Mouse (Mus musculus): ENCODE results near the gene Ctnna3. TPM values are rescaled to one million over a fixed set of nuclear protein-coding genes. Genes with fewer than 3 reads are reported as not detected.
"Not testable (repeated sequence)": the region's sequence is repeated elsewhere in the genome, so short reads cannot be mapped to it uniquely, and the experiment has no call there.

Ctnna3 gene
- polyA plus RNA-seq, 2 experiments, result 0.78 to 0.89 TPM

DNA sequence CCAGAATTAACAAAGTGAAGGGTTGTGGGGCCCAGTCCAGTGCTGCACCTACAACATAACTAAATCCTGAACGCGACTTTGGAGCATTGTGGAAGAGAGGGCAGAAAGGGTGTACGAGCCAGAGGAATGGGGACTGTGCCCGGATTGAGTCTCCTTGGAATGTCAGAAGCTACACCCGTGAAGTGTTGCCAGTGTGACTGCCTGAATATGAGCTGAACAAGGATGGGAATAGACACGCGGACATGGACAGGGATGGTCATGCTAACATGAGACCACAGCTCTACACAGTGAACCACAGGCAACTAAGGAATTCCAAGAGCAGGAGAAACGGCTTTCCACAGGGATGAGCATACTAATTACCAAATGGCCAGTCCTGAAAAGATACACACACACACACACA lies 2.2 kb downstream of the Ctnna3 start:
- no peak for TF ChIP-seq POLR2A (IDR thresholded peaks at IDR 0.05; ENCODE audit: borderline replicate concordance, extremely low read depth, insufficient read depth, insufficient read length)
- Histone ChIP-seq H3K4me1 (ENCODE audit: control insufficient read depth, insufficient read depth, low read length) (no peaks in the 10 kb centered on the region), H3K36me3 (ENCODE audit: control insufficient read depth, insufficient read depth, low read length) (no peaks in the 10 kb centered on the region), H3K27ac (replicated peaks; ENCODE audit: low read depth, low read length) (no peak overlapping the region), H3K4me3 (replicated peaks; ENCODE audit: low read length) (no peak overlapping the region), H3K27me3 (ENCODE audit: control insufficient read depth, insufficient read depth, low read length) (no peaks in the 10 kb centered on the region), H3K9ac (ENCODE audit: low read depth, low read length, severe bottlenecking) (no peak overlapping the region), H3K9me3 (ENCODE audit: control insufficient read depth, low read length) (no peaks in the 10 kb centered on the region), H3K4me2 (replicated peaks; ENCODE audit: low read depth, low read length, severe bottlenecking) (no peak overlapping the region)
- ATAC-seq (ENCODE audit: low FRiP score, low read depth) (no peak), DNase-seq (ENCODE audit: low spot score) (no peak)
- 89% methylated on average over 8 of the region's 8 CpGs for WGBS

DNA sequence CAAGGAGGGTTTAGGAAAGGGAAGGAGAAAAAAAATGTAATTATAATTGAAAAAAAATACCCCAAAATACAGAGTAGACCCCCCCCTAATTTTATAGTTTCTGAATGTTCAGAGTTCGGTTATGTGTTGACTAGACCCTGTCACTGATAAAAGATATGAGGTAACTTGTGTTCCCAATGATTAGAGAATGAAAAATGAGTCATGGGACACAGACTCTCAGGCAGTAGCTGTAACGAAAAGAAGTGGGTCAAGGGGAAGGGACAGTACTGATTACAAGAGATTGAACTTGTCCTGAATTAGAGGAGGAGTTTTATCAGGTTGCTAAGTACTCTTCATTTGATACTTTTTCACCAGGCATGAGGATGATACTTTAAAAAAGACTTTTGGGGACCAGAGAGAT lies 3.0 kb downstream of the Ctnna3 start:
- Histone ChIP-seq H3K9me3 (ENCODE audit: control insufficient read depth, low read length) (no peaks in the 10 kb centered on the region), H3K27me3 (ENCODE audit: control insufficient read depth, insufficient read depth, low read length) (no peaks in the 10 kb centered on the region), H3K36me3 (ENCODE audit: control insufficient read depth, insufficient read depth, low read length) (no peaks in the 10 kb centered on the region), H3K4me3 (replicated peaks; ENCODE audit: low read length) (no peak overlapping the region), H3K9ac (ENCODE audit: low read depth, low read length, severe bottlenecking) (no peak overlapping the region), H3K27ac (replicated peaks; ENCODE audit: low read depth, low read length) (no peak overlapping the region), H3K4me2 (replicated peaks; ENCODE audit: low read depth, low read length, severe bottlenecking) (no peak overlapping the region), H3K4me1 (ENCODE audit: control insufficient read depth, insufficient read depth, low read length) (no peaks in the 10 kb centered on the region)
- WGBS, result 73% methylated on average over 2 of the region's 2 CpGs
- ATAC-seq (ENCODE audit: low FRiP score, low read depth) (no peak), DNase-seq (ENCODE audit: low spot score) (no peak)
- TF ChIP-seq POLR2A (IDR thresholded peaks at IDR 0.05; ENCODE audit: borderline replicate concordance, extremely low read depth, insufficient read depth, insufficient read length), result no peak

DNA sequence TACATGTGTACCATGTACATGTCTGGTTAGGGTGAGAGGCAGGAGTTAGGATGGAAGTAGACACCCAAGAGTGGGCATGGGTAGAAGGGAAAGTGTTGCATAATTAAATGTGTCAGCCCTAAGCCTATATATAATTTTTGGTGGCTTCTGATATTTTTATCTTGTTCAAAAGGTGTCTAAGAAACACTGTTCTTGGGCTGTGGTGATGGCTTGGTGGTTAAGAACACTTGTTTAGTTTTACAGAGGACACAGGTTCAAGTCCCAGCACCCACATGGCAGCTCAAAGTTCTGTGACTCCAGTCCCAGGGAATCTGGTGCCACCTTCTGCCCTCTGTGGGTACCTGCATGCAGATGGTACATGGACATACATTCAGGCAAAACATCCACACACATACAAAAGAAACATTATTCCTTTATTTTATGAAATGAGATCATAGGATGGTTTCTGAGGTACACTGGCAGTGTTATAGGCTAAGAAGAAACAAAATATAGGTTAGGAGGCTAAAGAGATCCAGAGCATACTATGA lies 8.9 kb downstream of the Ctnna3 start:
- DNase-seq (ENCODE audit: low spot score), result no peak
- Histone ChIP-seq H3K27ac (replicated peaks; ENCODE audit: low read depth, low read length) (no peak overlapping the region), H3K4me1 (ENCODE audit: control insufficient read depth, insufficient read depth, low read length) (no peaks in the 10 kb centered on the region), H3K4me2 (replicated peaks; ENCODE audit: low read depth, low read length, severe bottlenecking) (no peak overlapping the region), H3K36me3 (ENCODE audit: control insufficient read depth, insufficient read depth, low read length) (no peaks in the 10 kb centered on the region), H3K9ac (ENCODE audit: low read depth, low read length, severe bottlenecking) (no peak overlapping the region), H3K4me3 (replicated peaks; ENCODE audit: low read length) (no peak overlapping the region), H3K9me3 (ENCODE audit: control insufficient read depth, low read length) (no peaks in the 10 kb centered on the region), H3K27me3 (ENCODE audit: control insufficient read depth, insufficient read depth, low read length) (no peaks in the 10 kb centered on the region)
- no peak for TF ChIP-seq POLR2A (IDR thresholded peaks at IDR 0.05; ENCODE audit: borderline replicate concordance, extremely low read depth, insufficient read depth, insufficient read length)
- no peak for ATAC-seq (ENCODE audit: low FRiP score, low read depth)

DNA sequence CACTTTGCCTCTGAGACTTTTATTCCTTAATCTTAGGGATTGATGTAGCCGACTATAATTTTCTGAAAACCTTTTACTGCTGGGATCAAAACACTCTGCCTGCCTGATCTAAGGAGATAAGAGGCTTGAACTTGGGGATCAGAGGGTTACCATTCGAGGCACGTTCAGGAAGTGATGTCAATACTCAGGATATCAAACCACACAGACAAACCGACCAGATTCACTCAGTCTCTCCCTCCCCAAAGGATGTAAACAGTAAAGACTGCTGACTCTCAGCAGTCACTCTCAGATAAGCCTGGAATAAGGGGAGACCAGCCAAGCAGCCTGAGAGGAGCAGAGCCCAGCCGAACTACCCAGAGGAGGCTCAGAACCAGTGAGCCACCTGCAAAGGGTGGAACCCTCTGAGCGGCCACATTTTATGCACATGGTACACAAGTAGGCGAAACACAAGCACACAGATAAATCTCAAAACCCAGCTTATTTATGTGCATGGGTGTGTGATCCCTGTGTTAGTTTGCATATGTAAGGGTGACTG lies 9.9 kb downstream of the Ctnna3 start:
- DNase-seq (ENCODE audit: low spot score), result no peak
- 71% methylated on average over 7 of the region's 7 CpGs for WGBS
- H3K4me3 ChIP-seq (replicated peaks; ENCODE audit: low read length), result no peak overlapping the region
- no peak for ATAC-seq (ENCODE audit: low FRiP score, low read depth)
- no peak for TF ChIP-seq POLR2A (IDR thresholded peaks at IDR 0.05; ENCODE audit: borderline replicate concordance, extremely low read depth, insufficient read depth, insufficient read length)
- H3K27me3 ChIP-seq (ENCODE audit: control insufficient read depth, insufficient read depth, low read length), result no peaks in the 10 kb centered on the region
- H3K4me2 ChIP-seq (replicated peaks; ENCODE audit: low read depth, low read length, severe bottlenecking), result no peak overlapping the region
- H3K9ac ChIP-seq (ENCODE audit: low read depth, low read length, severe bottlenecking), result no peak overlapping the region
- no peaks in the 10 kb centered on the region for H3K36me3 ChIP-seq (ENCODE audit: control insufficient read depth, insufficient read depth, low read length)
- H3K27ac ChIP-seq (replicated peaks; ENCODE audit: low read depth, low read length), result no peak overlapping the region
- H3K9me3 ChIP-seq (ENCODE audit: control insufficient read depth, low read length), result no peaks in the 10 kb centered on the region
- no peaks in the 10 kb centered on the region for H3K4me1 ChIP-seq (ENCODE audit: control insufficient read depth, insufficient read depth, low read length)

DNA sequence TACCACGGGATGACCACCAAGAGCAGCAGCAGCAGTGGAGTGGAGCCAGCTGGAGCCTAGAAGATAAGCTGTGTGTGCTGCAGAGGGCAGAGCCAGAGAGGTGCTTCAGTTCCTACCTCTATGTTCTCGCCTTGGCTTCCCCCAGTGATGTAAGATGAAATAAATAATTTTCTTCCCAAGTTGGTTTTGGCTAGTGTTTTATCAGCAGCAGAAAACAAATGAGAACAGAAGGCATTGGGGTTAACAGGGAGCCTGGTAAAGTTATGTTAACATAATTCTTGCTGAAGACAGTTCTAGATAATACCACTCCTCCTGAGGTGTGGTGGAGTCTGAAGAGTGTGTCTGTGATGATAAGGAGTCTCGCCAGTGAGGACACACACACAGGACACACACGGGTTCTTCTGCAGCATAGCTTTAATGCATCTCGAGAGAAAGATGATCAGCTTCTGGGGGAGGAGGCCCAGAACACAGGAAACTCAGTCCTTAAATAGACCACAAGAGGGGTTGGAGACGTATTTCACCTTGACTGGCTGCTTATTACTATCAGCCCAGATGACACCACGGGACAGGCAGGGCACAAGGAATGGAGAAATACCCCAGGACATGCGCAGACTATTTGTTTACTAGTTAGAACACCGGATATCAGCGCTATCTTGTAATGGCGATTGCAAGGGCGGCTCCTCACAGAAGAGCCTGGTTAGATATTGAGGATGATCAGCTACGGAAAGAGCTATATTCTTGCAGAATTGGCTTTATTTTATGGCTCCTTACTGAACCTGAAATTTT lies 14.9 kb downstream of the Ctnna3 start:
- H3K4me1 ChIP-seq (ENCODE audit: control insufficient read depth, insufficient read depth, low read length); H3K9ac ChIP-seq (ENCODE audit: low read depth, low read length, severe bottlenecking); ATAC-seq (ENCODE audit: low FRiP score, low read depth); H3K27me3 ChIP-seq (ENCODE audit: control insufficient read depth, insufficient read depth, low read length); H3K9me3 ChIP-seq (ENCODE audit: control insufficient read depth, low read length); H3K27ac ChIP-seq (replicated peaks; ENCODE audit: low read depth, low read length); DNase-seq (ENCODE audit: low spot score); H3K4me2 ChIP-seq (replicated peaks; ENCODE audit: low read depth, low read length, severe bottlenecking); H3K36me3 ChIP-seq (ENCODE audit: control insufficient read depth, insufficient read depth, low read length); H3K4me3 ChIP-seq (replicated peaks; ENCODE audit: low read length): not testable (repeated sequence)
- 86% methylated on average over 13 of the region's 13 CpGs for WGBS
